Mouse (Mus musculus) brain, embryonic 14.5 days (tissue): ENCODE data around the gene Wwc1.

Experiments
- CTCF ChIP-seq: fragments of 200-500 bp; IDR thresholded peaks from 2 replicates; pipeline ENCODE4 v1.5.1; 2012; ENCODE audit warnings: inconsistent platforms, mild to moderate bottlenecking, moderate library complexity, borderline replicate concordance; ENCODE audit not compliant: insufficient read depth, insufficient read length; ENCODE audit errors: extremely low read depth
- POLR2A ChIP-seq: fragments of 200-500 bp; IDR thresholded peaks from 2 replicates; pipeline ENCODE4 v1.6.1; 2012; ENCODE audit warnings: mild to moderate bottlenecking, inconsistent platforms, borderline replicate concordance; ENCODE audit not compliant: poor library complexity, insufficient read depth, insufficient read length, severe bottlenecking; ENCODE audit errors: extremely low read depth

DNA sequence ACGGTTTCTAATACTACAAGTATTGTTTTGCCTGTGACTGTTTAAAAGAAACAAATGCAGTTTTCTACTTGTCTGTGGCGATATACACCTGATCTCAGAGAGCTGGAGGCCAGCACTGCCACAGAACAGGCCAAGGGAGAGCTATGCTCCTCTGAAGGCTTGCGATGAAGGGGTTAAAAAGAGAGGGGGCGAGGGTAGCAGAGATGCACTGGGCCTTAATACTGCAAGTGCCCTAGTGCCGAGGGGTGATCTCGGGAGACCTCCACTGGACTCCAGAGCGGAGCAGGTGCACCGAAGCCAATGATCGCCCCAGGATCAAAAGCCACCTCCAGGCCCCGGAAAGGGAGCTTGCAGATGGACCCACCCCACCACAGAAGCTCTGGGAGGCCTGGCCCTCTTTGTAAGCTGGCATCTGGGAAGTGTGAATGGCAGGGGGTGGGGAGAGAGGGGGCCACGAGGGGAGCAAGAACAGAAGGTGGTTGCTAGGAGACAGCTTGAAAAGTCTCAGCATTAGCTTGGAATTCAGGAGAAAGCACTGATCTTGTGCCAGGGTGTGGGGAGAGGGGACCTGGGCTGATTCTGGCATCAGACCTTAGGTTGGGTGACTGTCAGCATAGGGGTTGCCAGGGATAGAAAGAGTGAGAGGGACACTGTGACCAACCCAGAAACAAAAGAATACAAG, 123.8 kb downstream of the Wwc1 start:
- no peak for TF ChIP-seq CTCF
- TF ChIP-seq POLR2A: no peak
